8 mouse cellular contexts compared by ENCODE assay signal in the genomic region with DNA sequence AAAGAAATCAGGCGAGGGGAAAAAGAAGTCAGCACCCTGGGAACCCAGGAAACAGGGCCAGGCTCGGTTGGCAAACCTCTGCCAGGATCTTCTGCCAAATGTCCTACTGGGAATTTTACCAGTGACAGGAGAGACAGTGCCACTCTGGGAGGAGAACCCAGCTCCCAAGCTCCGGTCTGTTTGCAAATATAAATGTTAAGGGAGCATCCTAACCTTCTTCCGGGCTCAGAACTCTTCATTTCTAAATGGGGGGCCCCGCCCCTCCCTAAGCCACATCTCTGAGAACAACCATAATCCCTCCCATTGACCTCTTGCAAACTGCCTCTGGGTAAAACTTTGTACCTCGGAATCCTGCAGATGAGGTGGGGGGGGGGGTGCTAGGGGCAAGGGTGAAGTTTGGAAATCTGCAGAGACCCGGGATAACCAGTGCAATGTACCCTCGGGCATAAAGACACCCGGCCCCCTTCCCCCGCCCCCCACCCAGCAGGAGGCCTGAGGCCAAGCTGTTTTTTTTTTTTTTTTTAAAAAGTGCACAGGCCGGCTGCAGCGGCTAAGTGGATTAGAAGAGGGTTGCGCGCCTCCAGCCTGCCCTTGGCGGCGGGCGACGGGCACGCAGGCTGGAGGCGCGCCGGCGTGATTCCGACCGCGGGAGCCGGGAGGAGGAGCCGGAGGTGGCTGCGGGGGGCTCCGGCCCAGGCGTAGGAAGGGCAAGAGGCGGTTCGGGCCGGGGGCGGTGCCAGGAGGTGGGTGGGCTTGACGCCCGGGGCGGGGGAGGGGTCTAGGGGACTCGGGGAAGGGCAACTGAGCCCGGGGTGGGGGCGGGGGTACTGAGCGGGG. TPM values are rescaled to one million over a fixed set of nuclear protein-coding genes. Genes with fewer than 3 reads are reported as not detected.
A peak's percentile ranks its signal among the peaks of the same experiment; 100 is the strongest.
DNase-seq lines count a peak whose midpoint lies in the region; ATAC-seq and TF ChIP-seq lines count a peak whose summit lies in the region.

No protein-coding gene starts in this region.

- 0 out of 2 replicates have a peak, but pooled peaks cover 5% of the 10 kb centered on the region for H3K27me3 ChIP-seq in embryonic facial prominence, embryonic 13.5 days
- no peaks in the 10 kb centered on the region for H3K27me3 ChIP-seq in liver, adult 2 months (ENCODE audit: control insufficient read depth, insufficient read depth, low read length)
- H3K27me3 ChIP-seq in midbrain, postnatal 0 days (ENCODE audit: insufficient read depth, low read length): no peaks in the 10 kb centered on the region

- H3K36me3 ChIP-seq in embryonic facial prominence, embryonic 13.5 days: no peaks in the 10 kb centered on the region
- H3K36me3 ChIP-seq in liver, adult 2 months (ENCODE audit: control insufficient read depth, insufficient read depth, low read length): no peaks in the 10 kb centered on the region
- no peaks in the 10 kb centered on the region for H3K36me3 ChIP-seq in midbrain, postnatal 0 days (ENCODE audit: insufficient read depth, low read length)

- H3K4me2 ChIP-seq in embryonic facial prominence, embryonic 13.5 days: peak overlapping the region; percentile 89
- H3K4me2 ChIP-seq in midbrain, postnatal 0 days (ENCODE audit: low read depth, low read length, poor library complexity, severe bottlenecking): peak overlapping the region; percentile 99

- H3K79me2 ChIP-seq in liver, adult 2 months (ENCODE audit: control insufficient read depth, insufficient read depth, low read length): peaks cover 12% of the 10 kb centered on the region; the same call in 1 of the 2 replicates

- peak overlapping the region; percentile 80 for H3K4me3 ChIP-seq in embryonic facial prominence, embryonic 13.5 days
- H3K4me3 ChIP-seq in liver, adult 2 months (ENCODE audit: insufficient read depth, low read depth, low read length): peak overlapping the region; percentile 75
- H3K4me3 ChIP-seq in midbrain, postnatal 0 days (ENCODE audit: low read depth, low read length): peak overlapping the region; percentile 71

- peak; percentile 74 for ATAC-seq in embryonic facial prominence, embryonic 13.5 days (ENCODE audit: insufficient number of reproducible peaks, insufficient read depth, low FRiP score, low TSS enrichment, low read depth)
- peak; percentile 70 for ATAC-seq in midbrain, postnatal 0 days (ENCODE audit: low FRiP score)

- peak; percentile 88 for DNase-seq in 416B (ENCODE audit: low read depth)
- peak; percentile 89 for DNase-seq in adrenal gland, postnatal 10 days
- peak; percentile 30 to 32 for DNase-seq in heart, adult 9 months (ENCODE audit: low spot score in 2 of 2)
- peak; percentile 68 for DNase-seq in kidney, adult 9 months
- DNase-seq in liver, adult 2 months (ENCODE audit: extremely low read depth, low read depth, low spot score): peak; percentile 97
- DNase-seq in midbrain, postnatal 0 days (ENCODE audit: low spot score): peak; percentile 88
- DNase-seq in spleen, postnatal 14 days (ENCODE audit: low spot score in 2 of 2): peak; percentile 36 to 68

- 1% methylated on average over 37 of the region's 42 CpGs for WGBS in embryonic facial prominence, embryonic 13.5 days
- 3% methylated on average over 41 of the region's 42 CpGs for WGBS in liver, adult 2 months
- 5% methylated on average over 23 of the region's 42 CpGs for WGBS in midbrain, postnatal 0 days

- H3K27ac ChIP-seq in embryonic facial prominence, embryonic 13.5 days: peak overlapping the region; percentile 96
- peak overlapping the region; percentile 82 for H3K27ac ChIP-seq in liver, adult 2 months (replicated peaks; ENCODE audit: insufficient read depth, low read depth, low read length)
- peak overlapping the region; percentile 77; the same call in 1 of the 2 replicates for H3K27ac ChIP-seq in midbrain, postnatal 0 days (ENCODE audit: low read depth, low read length)

- H3K9ac ChIP-seq in embryonic facial prominence, embryonic 13.5 days: peak overlapping the region; percentile 89
- H3K9ac ChIP-seq in liver, adult 2 months (ENCODE audit: low read depth, low read length): peak overlapping the region; percentile 95
- H3K9ac ChIP-seq in midbrain, postnatal 0 days (replicated peaks; ENCODE audit: low read length, poor library complexity, severe bottlenecking): peak overlapping the region; percentile 85

- peaks cover 44% of the 10 kb centered on the region for H3K4me1 ChIP-seq in embryonic facial prominence, embryonic 13.5 days
- H3K4me1 ChIP-seq in liver, adult 2 months (ENCODE audit: control insufficient read depth, insufficient read depth, low read length): peaks cover 36% of the 10 kb centered on the region
- H3K4me1 ChIP-seq in midbrain, postnatal 0 days (ENCODE audit: insufficient read depth, low read length): peaks cover 5% of the 10 kb centered on the region; the same call in 1 of the 2 replicates

- peak; percentile 63 for TF ChIP-seq CTCF in liver, adult 2 months (IDR thresholded peaks at IDR 0.05; ENCODE audit: low read depth, low read length)
- peak; percentile 72 for TF ChIP-seq CTCF in midbrain, postnatal 0 days (IDR thresholded peaks at IDR 0.05)

- no peaks in the 10 kb centered on the region for H3K9me3 ChIP-seq in embryonic facial prominence, embryonic 13.5 days
- no peaks in the 10 kb centered on the region for H3K9me3 ChIP-seq in midbrain, postnatal 0 days (ENCODE audit: low read length)

- TF ChIP-seq POLR2A in liver, adult 2 months (IDR thresholded peaks at IDR 0.05; ENCODE audit: extremely low read depth, insufficient read depth, low read length): no peak

RNA-seq across cellular contexts. Expression of a gene that starts 2.3 kb away (rescaled TPM):
- 10 to 100 TPM; 10.7 to 11.4 TPM for total RNA-seq in adrenal gland, postnatal 10 days (2021)
- polyA plus RNA-seq in embryonic facial prominence, embryonic 13.5 days (2015; fragmentation: Nextera tagmentation; extraction: Ambion mirVana): 2.7 and 3.1 TPM in 2 replicates
- total RNA-seq in liver, adult 2 months (2014; rRNA removed): 2.7 and 3.7 TPM in 2 replicates
- 3.6 and 4.1 TPM in 2 replicates for polyA plus RNA-seq in liver, adult 2 months (2012; rRNA removed)
- total RNA-seq in midbrain, postnatal 0 days (2014; rRNA removed): 3.6 and 3.7 TPM in 2 replicates
- polyA plus RNA-seq in midbrain, postnatal 0 days (2015; fragmentation: Nextera tagmentation; extraction: Ambion mirVana): 0.95 and 0.98 TPM in 2 replicates

Comparison
In these comparisons a context has a peak if more than half of its experiments do, and no peak if none do; other contexts are left out.
1. Peak in every context shown above with its lines: DNase-seq, ATAC-seq, H3K4me3 ChIP-seq and H3K27ac ChIP-seq.
2. DNase-seq: peak in every context shown above with its lines; median percentile 97 in liver, adult 2 months; 89 in adrenal gland, postnatal 10 days; 88 in 416B; 88 in midbrain, postnatal 0 days; 68 in kidney, adult 9 months; 52 in spleen, postnatal 14 days; 31 in heart, adult 9 months.